Mouse (Mus musculus) left cerebral cortex, postnatal 10 days (tissue): ENCODE results near the gene Ccdc66. TPM values are rescaled to one million over a fixed set of nuclear protein-coding genes. Genes with fewer than 3 reads are reported as not detected.

Experiments used
- DNase-seq, 2 experiments: peaks; one replicate each; pipeline ENCODE4 v3.0.0; 2021 to 2022; ENCODE audit warnings: low spot score in 2 of 2, mixed read lengths in 1 of 2; ENCODE audit errors: extremely low spot score in 1 of 2
- intact Hi-C: fragments of 180-260 bp; cut with DNase I; formaldehyde crosslinking; loops from one replicate; pipeline ENCODE4 v1.15.1; 2025
- total RNA-seq, 2 experiments: library from RNA; stranded (reverse); gene quantifications; 2 replicates each; pipeline ENCODE4 v1.2.3; 2021

Gene Ccdc66
- total RNA-seq: 10 to 100 TPM; 13.1 to 13.5 TPM

DNA sequence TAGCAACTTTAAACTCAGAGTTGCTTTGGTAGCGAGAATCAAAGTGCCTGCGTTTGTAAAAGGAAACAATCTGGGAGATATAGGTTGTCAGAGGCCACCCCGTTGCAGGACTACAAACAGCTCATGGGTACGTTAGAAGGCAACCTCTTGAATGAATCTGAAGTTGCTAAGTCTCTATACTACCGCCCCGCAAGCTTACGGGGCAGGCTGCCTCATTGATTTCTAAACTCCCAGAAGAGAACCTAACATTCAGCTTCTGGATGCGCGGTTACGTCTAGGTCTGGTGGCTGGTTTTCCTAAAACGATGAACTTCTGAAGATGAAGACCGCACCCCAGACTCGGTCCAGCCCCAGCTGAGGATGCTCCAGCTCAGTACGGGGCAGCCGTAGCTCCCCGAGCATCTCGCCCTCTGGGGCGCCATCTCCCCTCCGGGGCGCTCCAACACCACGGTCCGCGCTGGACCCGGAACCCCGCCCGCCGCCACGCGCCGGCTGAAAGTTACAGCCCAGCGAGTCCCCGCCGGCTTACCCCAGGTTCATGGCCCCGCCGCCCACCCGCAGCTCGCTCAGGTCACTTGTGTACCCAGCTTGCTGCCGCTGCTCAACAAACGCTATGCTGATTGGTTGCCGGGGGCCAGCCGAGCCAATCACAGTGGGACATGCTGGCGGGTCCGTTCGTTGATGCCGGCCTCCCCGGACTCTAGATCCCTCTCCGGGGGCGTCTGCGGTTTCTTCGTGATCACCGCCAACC lies at the start of gene Ccdc66:
TSS of gene Ccdc66 (minus strand) at position 567 of the 750 bp plus-strand sequence.
- intact Hi-C loops: no loop called here
- DNase-seq: peak; percentile 96 to 99

DNA sequence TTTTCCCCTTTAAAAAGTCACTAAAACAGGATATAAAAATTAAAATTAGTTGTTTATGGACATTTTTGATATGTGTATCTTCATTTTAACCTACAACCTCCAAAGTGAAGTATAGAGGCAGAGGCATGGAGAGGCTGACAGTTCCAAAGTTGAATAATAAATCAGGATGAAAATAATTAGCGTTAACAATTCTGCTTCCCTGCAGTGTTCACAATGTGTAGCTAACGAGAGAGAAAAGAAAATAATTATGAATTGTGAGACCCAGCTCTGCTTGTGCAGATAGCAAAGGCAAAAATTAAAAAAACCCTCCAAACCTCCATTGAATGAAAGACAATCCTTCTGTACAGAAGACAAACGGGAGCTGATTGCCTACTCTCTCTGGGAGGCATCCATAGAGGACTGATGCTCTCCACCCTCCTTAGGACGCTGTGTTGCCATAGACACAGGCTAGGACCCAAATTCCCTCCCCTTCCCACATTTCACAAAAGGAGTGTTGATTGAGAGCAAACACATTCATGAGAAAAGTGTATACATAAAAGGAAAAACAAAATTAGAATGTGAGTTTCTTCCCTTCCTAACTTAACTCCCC lies 35.7 kb upstream of the Ccdc66 start:
- intact Hi-C loops: no loop called here

DNA sequence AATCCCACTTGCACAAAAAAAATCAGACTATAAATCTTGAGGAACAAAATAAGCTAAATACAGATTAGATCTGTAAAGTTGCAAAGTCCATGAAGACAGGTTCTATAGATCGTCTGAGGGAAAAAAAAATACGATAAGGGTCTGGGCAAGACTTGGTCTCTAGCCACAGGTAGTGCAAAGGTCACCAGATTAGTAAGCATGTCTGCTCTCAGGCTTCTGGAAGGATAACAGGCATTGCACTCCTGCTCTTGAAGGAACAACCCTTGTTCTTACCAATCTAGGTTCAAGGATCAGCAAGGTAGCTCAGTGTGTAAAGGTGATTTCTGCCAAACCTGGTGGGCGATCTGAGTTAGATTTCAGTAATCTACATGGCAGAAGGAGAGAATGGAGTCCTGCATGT lies 28.2 kb upstream of the Ccdc66 start:
- intact Hi-C loops: no loop called here
- no peak for DNase-seq

More for the DNA sequence above, 35.7 kb upstream of the Ccdc66 start:
- peak in 1 of 2 experiments; percentile 3 for DNase-seq

DNA sequence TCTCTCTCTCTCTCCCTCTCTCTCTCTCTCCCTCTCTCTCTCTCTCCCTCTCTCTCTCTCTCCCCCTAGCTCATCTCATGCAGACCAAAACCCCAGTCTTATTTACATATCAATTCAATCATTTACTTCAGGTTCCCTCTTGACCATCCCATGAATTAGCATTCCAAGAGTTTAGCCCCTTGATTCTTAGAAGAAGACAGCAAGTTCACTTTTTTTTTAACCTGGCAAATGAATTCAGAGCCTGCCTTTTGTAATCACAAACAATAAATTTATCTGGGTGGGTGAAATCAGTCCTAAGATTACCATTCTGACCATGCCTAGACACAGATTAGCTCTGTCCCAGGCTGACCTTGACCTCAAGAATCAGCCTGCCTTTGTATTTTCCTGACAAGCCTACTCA lies 16.3 kb upstream of the Ccdc66 start:
- intact Hi-C loops: no loop called here
- DNase-seq: no peak

DNA sequence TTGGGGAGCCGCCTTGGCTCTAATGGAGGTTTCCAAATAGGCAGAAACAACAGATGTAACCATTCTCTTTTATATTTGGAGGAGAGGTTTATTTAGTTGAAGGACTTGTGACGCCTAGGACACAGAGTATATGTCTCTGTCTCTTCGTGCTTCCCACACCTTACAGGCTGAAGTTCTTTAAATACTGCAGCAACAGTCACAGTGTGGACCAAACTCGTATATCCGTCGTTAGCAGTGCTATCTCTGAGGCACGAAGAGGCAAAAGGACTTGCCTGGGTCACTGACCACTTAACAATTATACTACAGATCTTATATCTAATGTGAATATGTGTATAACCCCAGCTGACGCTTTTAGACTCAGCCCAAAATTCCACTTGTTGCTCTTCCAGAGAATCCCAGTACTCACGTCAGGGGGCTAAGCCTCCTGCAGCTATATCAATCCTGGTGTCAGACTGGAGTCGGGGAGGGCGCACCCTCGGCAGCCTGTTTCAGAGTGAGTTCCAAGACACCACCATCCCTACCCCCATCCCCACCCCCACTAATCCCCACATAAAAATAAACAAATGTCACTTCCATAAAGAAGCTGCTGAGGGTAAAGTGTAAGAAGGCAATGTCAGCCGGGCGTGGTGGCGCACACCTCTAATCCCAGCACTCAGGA lies 513 bp upstream of the Ccdc66 start:
- intact Hi-C loops: no loop called here
- DNase-seq: no peak

DNA sequence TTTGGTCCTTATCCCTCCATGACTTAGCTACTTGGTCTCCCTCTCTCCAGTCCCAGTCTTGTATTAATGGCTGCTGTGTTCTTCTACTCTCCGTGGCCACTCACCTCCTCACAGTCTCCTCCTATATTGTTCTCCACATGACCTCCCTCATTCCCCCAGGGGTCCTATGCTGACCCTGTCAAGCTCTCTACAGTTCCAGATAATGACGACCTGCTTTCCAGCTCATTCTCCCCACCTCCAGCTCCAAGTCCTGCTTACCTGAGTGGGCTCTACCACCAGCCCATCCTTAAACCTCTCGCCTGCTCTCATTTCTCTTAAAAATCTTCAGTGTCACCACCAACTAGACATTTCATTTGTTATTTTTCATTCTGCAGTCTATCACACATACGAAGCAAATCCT lies 7.2 kb downstream of the Ccdc66 start:
- no peak for DNase-seq
- intact Hi-C loops: no loop called here

DNA sequence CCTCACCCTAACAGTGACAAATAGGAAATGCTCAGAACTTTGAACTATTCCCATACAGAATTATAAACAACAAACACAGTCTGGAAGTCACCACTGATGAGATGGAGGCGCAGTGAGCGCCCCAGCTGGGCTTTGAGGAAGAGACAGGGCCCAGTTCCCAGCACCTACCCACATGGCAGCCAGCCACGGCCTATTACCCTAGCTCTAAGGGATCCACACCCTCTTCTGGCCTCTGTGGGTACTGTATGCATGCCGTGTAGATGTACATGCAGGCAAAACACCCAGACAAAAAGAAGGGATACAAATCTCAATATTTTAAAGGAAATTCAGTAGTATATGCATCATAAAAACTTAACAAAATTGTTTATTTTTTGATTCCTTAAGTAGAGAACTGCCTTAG lies 14.7 kb downstream of the Ccdc66 start:
- intact Hi-C loops: no loop called here
- DNase-seq: peak in 1 of 2 experiments; percentile 26

DNA sequence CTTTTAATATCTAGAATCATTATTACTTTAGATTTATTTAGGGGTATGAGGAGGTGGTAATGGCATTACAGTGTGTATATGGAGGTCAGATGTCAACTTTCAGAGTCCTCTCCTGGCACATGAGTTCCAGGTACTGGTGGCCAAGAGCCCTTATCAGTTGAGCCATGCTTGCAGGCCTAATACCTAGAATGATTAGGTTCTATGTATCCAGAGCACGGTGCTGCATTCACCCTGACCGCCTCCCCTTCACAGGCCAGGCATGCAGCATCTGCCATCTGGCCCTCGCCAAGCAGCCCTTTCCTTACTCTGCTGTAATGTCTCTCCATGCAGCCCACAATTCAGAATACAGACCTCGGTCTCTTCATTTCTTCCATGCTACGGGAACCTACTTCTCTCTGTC lies 16.9 kb downstream of the Ccdc66 start:
- intact Hi-C loops: no loop called here
- DNase-seq: no peak

DNA sequence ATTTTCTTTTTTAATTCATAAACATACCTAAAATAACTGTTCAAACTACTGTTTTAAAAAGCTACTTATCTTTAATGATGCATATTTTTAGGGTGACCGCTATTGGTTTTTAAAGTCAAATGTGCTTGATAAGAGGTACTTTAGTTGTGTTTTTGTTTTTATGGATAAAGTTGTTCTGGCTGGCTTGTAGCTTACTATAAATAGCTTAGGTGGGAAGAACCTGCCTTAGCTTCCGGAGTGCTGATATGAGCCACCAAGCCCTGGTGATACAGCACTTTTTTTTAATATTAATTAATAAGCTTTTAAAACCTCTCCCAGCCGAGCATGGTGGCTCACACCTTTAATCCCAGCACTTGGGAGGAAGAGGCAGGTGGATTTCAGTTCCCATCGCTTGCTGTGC lies 61.3 kb downstream of the Ccdc66 start:
- no peak for DNase-seq
- intact Hi-C loops: no loop called here

DNA sequence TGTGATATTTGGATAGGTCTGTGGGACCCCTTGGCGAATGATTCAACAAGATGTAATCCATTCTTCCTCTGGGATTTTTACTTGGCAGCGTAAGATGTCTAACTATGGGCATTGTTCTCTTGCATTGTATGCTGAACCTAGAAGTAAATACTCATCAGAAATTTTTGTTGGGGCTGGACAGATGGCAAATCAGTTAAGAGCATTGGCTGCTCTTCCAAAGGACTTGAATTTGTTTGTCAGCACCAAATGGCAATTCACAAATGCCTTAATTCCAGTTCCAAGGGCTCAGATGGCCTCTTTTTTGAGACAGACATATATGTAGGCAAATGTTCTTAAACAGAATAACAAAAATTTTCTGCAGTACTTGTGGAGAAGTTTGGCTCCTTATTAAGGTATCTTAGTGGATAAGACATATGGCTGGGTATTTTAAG lies 63.4 kb downstream of the Ccdc66 start:
- DNase-seq: no peak
- intact Hi-C loops: loop anchor here (5.0 kb wide), 1 partner anchor 32 kb away; no protein-coding TSS in a partner anchor

DNA sequence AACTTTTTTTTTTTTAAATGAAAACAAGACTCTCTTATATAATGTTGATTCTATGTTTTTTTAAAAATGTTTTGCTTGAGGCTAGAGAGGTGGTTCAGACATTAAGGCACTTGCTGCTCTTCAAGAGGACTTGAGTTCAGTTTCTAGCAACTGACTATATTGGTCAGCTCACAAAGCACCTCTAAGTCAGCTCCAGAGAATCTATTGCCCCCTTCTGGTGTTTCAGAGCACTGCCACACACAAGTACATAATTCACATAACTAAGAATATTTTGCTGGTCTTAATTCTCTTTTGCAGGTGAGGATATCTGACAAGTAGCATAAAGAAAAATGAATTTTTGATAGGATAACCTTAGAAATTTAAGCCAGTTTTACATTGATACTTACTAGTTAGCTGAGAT lies 67.3 kb downstream of the Ccdc66 start:
- intact Hi-C loops: loop anchor here (5.0 kb wide), 1 partner anchor 36 kb away; no protein-coding TSS in a partner anchor
- DNase-seq: no peak

DNA sequence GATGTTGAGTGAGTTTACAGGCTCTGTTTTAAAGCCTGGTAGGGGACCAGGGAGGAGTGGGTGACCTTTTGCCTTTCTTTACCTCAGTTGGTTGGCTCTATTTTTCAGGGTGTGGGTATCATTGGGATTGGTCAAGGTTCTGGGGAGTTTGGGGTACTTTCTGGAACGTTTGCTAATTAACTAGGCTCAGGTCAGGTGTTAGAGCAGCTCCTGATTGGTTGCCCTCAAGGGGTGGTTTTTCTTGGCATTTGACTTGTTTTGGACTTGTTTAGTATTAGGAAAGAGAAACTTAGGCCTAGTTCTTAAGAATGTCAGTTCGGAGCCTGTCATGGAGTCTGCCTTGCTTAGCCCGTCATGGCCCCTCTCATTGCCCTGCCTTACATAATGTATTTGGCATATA lies 71.4 kb downstream of the Ccdc66 start:
- intact Hi-C loops: no loop called here

DNA sequence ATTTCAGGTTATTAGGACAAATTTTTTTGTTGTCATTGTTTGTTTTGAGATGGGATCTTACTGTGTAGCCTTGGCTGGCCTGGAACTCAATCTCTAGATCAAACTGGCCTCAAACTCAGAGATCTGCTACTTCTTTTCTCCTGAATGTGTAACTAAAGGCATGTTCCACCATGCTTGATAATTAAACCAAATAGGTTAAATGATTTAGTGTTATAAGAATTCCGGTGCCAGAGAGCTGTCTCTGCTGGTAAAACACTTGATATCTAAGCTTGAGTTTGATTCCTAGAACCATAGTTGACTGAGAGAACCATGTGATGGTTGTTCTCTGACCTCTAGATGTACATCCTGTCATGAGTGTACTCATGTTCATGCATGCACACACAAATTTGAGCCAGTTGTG lies 72.1 kb downstream of the Ccdc66 start:
- intact Hi-C loops: no loop called here
- no peak for DNase-seq

More for the DNA sequence above, 71.4 kb downstream of the Ccdc66 start:
- DNase-seq: no peak

DNA sequence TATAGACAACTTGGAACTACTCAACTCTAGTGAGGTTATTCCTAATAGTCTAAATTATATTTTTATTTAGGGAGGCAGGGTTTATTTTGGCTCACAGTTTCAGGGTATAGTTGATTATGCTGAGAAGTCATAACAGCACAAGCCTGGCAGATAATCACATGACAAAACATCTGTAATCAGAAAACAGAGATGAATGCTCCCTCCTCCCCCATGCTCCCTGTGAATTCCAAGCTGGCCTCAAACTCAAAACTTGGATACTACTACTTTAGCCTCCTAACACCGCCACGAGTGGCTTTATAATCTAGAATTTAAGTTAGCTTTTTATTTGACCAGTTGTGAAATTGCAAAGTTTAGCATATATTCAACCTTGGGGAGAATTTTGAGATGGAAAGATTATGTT lies 76.2 kb downstream of the Ccdc66 start:
- no peak for DNase-seq

More for the DNA sequence above, 76.2 kb downstream of the Ccdc66 start:
- intact Hi-C loops: no loop called here

Other genes with a start within 250 kb of the Ccdc66 start
- 10 to 100 TPM; 27.3 to 27.4 TPM for gene Fam208a, start 79.6 kb downstream of the Ccdc66 start, total RNA-seq
- 100 to 1,000 TPM; 253 to 265 TPM for gene Erc2, start 114.0 kb upstream of the Ccdc66 start, total RNA-seq